ENCODE assay signal across 27 mouse cellular contexts in the genomic region with DNA sequence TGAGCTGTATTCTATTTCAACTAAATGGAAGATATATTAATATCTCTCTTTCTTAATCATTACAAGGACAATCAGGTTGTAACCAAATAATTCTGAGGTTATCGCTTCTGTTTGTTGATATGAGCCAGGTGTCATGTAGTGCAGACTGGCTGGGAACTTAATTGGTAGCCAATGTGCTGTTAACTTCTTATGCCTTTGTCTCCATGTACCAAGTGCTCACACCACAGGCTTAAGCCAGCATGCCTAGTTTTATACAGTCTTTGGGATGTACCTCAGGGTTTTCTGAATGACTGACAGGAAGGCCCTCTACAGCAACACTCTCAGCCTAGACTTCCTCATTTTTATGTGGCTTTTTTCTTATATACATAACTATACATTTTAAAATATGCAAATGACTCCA.
DNase-seq lines count a peak whose midpoint lies in the region; ATAC-seq and TF ChIP-seq lines count a peak whose summit lies in the region.
"Had no signal": no experiment of that assay in that cellular context is flagged by ENCODE, and none has a peak within 500 bp of the region (broad histone marks: within the 10 kb centered on the region; RNA-seq: fewer than 3 reads in every experiment).

No protein-coding gene starts in this region.

- WGBS in forebrain, embryonic 15.5 days, result 69% methylated on average over 1 of the region's 1 CpGs
- WGBS in forebrain, embryonic 10.5 days, result 89% methylated on average over 1 of the region's 1 CpGs
- 90% methylated on average over 1 of the region's 1 CpGs for WGBS in midbrain, postnatal 0 days
- WGBS in midbrain, embryonic 16.5 days, result 87% methylated on average over 1 of the region's 1 CpGs
- WGBS in forebrain, embryonic 16.5 days, result 68% methylated on average over 1 of the region's 1 CpGs

- H3K27me3 ChIP-seq in forebrain, embryonic 15.5 days, result no peaks in the 10 kb centered on the region
- no peaks in the 10 kb centered on the region for H3K27me3 ChIP-seq in forebrain, embryonic 10.5 days (ENCODE audit: poor library complexity, severe bottlenecking)
- H3K27me3 ChIP-seq in midbrain, postnatal 0 days (ENCODE audit: insufficient read depth, low read length), result no peaks in the 10 kb centered on the region
- no peaks in the 10 kb centered on the region for H3K27me3 ChIP-seq in midbrain, embryonic 16.5 days (ENCODE audit: control insufficient read depth, insufficient read depth, low read depth, low read length)
- H3K27me3 ChIP-seq in forebrain, embryonic 16.5 days (replicated peaks; ENCODE audit: control insufficient read depth, insufficient read depth, low read length), result no peaks in the 10 kb centered on the region
- H3K27me3 ChIP-seq: CH12.LX; heart, embryonic 13.5 days; hindbrain, embryonic 15.5 days; intestine, embryonic 15.5 days; Patski had no signal

- peak; percentile 11 to 42 for DNase-seq in cerebellum, postnatal 14 days
- no peak for DNase-seq in cerebellum, adult 9-11 months
- DNase-seq in forebrain, embryonic 10.5 days (ENCODE audit: extremely low spot score, low spot score), result no peak
- peak; percentile 6 for DNase-seq in midbrain, postnatal 0 days (ENCODE audit: low spot score)
- no peak for DNase-seq in gastrocnemius, adult 8-10 months (ENCODE audit: low spot score in 2 of 2)
- DNase-seq: adrenal gland, postnatal 14 days; B cell, adult 2 months; cerebellum, adult 11-12 months; cerebellum, adult 8-10 months; cerebellum, postnatal 36 days; gastrocnemius, postnatal 10 days; gastrocnemius, postnatal 36 days; heart, adult 2 months; heart, postnatal 14 days; heart, postnatal 4 days; kidney, adult 11 months; kidney, adult 8-10 months had no signal

- no peaks in the 10 kb centered on the region for H3K9me3 ChIP-seq in forebrain, embryonic 15.5 days
- no peaks in the 10 kb centered on the region for H3K9me3 ChIP-seq in forebrain, embryonic 10.5 days
- no peaks in the 10 kb centered on the region for H3K9me3 ChIP-seq in midbrain, postnatal 0 days (ENCODE audit: low read length)
- no peaks in the 10 kb centered on the region for H3K9me3 ChIP-seq in midbrain, embryonic 16.5 days (replicated peaks; ENCODE audit: control insufficient read depth, low read length, poor library complexity, severe bottlenecking)
- no peaks in the 10 kb centered on the region for H3K9me3 ChIP-seq in forebrain, embryonic 16.5 days (ENCODE audit: control insufficient read depth, low read length)
- H3K9me3 ChIP-seq: heart, embryonic 10.5 days; heart, embryonic 13.5 days; hindbrain, embryonic 15.5 days; intestine, embryonic 15.5 days had no signal

- no peak for TF ChIP-seq CTCF in midbrain, postnatal 0 days (IDR thresholded peaks at IDR 0.05)

- no peak overlapping the region for H3K4me3 ChIP-seq in forebrain, embryonic 15.5 days
- H3K4me3 ChIP-seq in forebrain, embryonic 10.5 days, result no peak overlapping the region
- no peak overlapping the region for H3K4me3 ChIP-seq in midbrain, postnatal 0 days (ENCODE audit: low read depth, low read length)
- no peak overlapping the region for H3K4me3 ChIP-seq in midbrain, embryonic 16.5 days (ENCODE audit: low read depth, low read length)
- no peak overlapping the region for H3K4me3 ChIP-seq in forebrain, embryonic 16.5 days (replicated peaks; ENCODE audit: low read length)
- H3K4me3 ChIP-seq: heart, adult 2 months; heart, embryonic 10.5 days; heart, embryonic 13.5 days; hindbrain, embryonic 15.5 days; intestine, embryonic 15.5 days had no signal

- no peak overlapping the region for H3K9ac ChIP-seq in forebrain, embryonic 15.5 days (replicated peaks)
- H3K9ac ChIP-seq in midbrain, postnatal 0 days (replicated peaks; ENCODE audit: low read length, poor library complexity, severe bottlenecking), result no peak overlapping the region
- no peak overlapping the region for H3K9ac ChIP-seq in midbrain, embryonic 16.5 days (ENCODE audit: low read depth, low read length)
- H3K9ac ChIP-seq in forebrain, embryonic 16.5 days (replicated peaks; ENCODE audit: low read depth, low read length), result no peak overlapping the region
- H3K9ac ChIP-seq: heart, embryonic 13.5 days; hindbrain, embryonic 15.5 days; intestine, embryonic 15.5 days had no signal

- no peaks in the 10 kb centered on the region; the same call in 1 of the 2 replicates for H3K4me1 ChIP-seq in forebrain, embryonic 15.5 days
- H3K4me1 ChIP-seq in forebrain, embryonic 10.5 days, result no peaks in the 10 kb centered on the region
- no peaks in the 10 kb centered on the region for H3K4me1 ChIP-seq in midbrain, postnatal 0 days (ENCODE audit: insufficient read depth, low read length)
- H3K4me1 ChIP-seq in midbrain, embryonic 16.5 days (ENCODE audit: control insufficient read depth, insufficient read depth, low read length), result no peaks in the 10 kb centered on the region
- no peaks in the 10 kb centered on the region for H3K4me1 ChIP-seq in forebrain, embryonic 16.5 days (replicated peaks; ENCODE audit: control insufficient read depth, insufficient read depth, low read length)
- H3K4me1 ChIP-seq: heart, embryonic 10.5 days; heart, embryonic 13.5 days; hindbrain, embryonic 15.5 days; intestine, embryonic 15.5 days had no signal

- H3K4me2 ChIP-seq in forebrain, embryonic 15.5 days (replicated peaks), result no peak overlapping the region
- H3K4me2 ChIP-seq in midbrain, postnatal 0 days (ENCODE audit: low read depth, low read length, poor library complexity, severe bottlenecking), result no peak overlapping the region
- no peak overlapping the region for H3K4me2 ChIP-seq in midbrain, embryonic 16.5 days (ENCODE audit: low read length)
- H3K4me2 ChIP-seq in forebrain, embryonic 16.5 days (ENCODE audit: low read length), result no peak overlapping the region
- H3K4me2 ChIP-seq: heart, embryonic 13.5 days; hindbrain, embryonic 15.5 days; intestine, embryonic 15.5 days had no signal

- ATAC-seq in forebrain, embryonic 15.5 days (replicated peaks), result peak; percentile 51; the same call in 1 of the 2 replicates
- no peak for ATAC-seq in midbrain, postnatal 0 days (ENCODE audit: low FRiP score)
- ATAC-seq in midbrain, embryonic 16.5 days, result no peak
- 0 out of 2 replicates have a peak, but pooled peaks have one; percentile 45 for ATAC-seq in forebrain, embryonic 16.5 days
- ATAC-seq: intestine, embryonic 15.5 days; Patski had no signal

- no peak overlapping the region for H3K27ac ChIP-seq in forebrain, embryonic 15.5 days (replicated peaks)
- H3K27ac ChIP-seq in forebrain, embryonic 10.5 days, result no peak overlapping the region
- H3K27ac ChIP-seq in midbrain, postnatal 0 days (ENCODE audit: low read depth, low read length), result no peak overlapping the region
- H3K27ac ChIP-seq in midbrain, embryonic 16.5 days (ENCODE audit: low read length), result no peak overlapping the region
- H3K27ac ChIP-seq in forebrain, embryonic 16.5 days (ENCODE audit: low read length), result peak overlapping the region; percentile 47
- H3K27ac ChIP-seq: heart, adult 2 months; heart, embryonic 10.5 days; heart, embryonic 13.5 days; hindbrain, embryonic 15.5 days; intestine, embryonic 15.5 days had no signal

- H3K36me3 ChIP-seq in forebrain, embryonic 15.5 days, result no peaks in the 10 kb centered on the region
- no peaks in the 10 kb centered on the region for H3K36me3 ChIP-seq in forebrain, embryonic 10.5 days (replicated peaks)
- H3K36me3 ChIP-seq in midbrain, postnatal 0 days (ENCODE audit: insufficient read depth, low read length), result no peaks in the 10 kb centered on the region
- no peaks in the 10 kb centered on the region for H3K36me3 ChIP-seq in midbrain, embryonic 16.5 days (ENCODE audit: control insufficient read depth, insufficient read depth, low read length)
- H3K36me3 ChIP-seq in forebrain, embryonic 16.5 days (ENCODE audit: control insufficient read depth, insufficient read depth), result no peaks in the 10 kb centered on the region
- H3K36me3 ChIP-seq: G1E; heart, embryonic 10.5 days; heart, embryonic 13.5 days; hindbrain, embryonic 15.5 days; intestine, embryonic 15.5 days had no signal

Comparison
In these comparisons a context has a peak if more than half of its experiments do, and no peak if none do; other contexts are left out.
1. DNase-seq: peak in cerebellum, postnatal 14 days (2 of 2) and midbrain, postnatal 0 days (single experiment); none in cerebellum, adult 9-11 months (single experiment), forebrain, embryonic 10.5 days (single experiment) and gastrocnemius, adult 8-10 months (0 of 2).
2. ATAC-seq: peak in forebrain, embryonic 15.5 days (single experiment) and forebrain, embryonic 16.5 days (single experiment); none in midbrain, postnatal 0 days (single experiment) and midbrain, embryonic 16.5 days (single experiment).